Mouse (Mus musculus) hindbrain, postnatal 0 days (tissue): Measurements from ENCODE around the gene Nktr. TPM values are rescaled to one million over a fixed set of nuclear protein-coding genes. Genes with fewer than 3 reads are reported as not detected.

Experiments
- ATAC-seq: fragments of 200-750 bp; cut with Nextera tagmentation; 2 replicates; pipeline ENCODE4 v1.8.0; 2017; ENCODE audit warnings: mild to moderate bottlenecking, moderate TSS enrichment, moderate library complexity
- DNase-seq: peaks from one replicate; pipeline ENCODE4 v3.0.0-alpha.2; 2015; ENCODE audit warnings: low spot score
- H3K27ac ChIP-seq: fragments of 300-500 bp; sonication (generic); 2 replicates; pipeline ENCODE4 v1.5.1; 2014; ENCODE audit warnings: mild to moderate bottlenecking
- H3K27me3 ChIP-seq: fragments of 300-500 bp; sonication (generic); 2 replicates; pipeline ENCODE4 v1.6.1; 2014; ENCODE audit warnings: low read length, mixed read lengths; ENCODE audit not compliant: insufficient read depth
- H3K36me3 ChIP-seq: fragments of 300-500 bp; sonication (generic); 2 replicates; pipeline ENCODE4 v1.6.1; 2014; ENCODE audit warnings: low read length, mixed read lengths; ENCODE audit not compliant: insufficient read depth
- H3K4me1 ChIP-seq: fragments of 300-500 bp; sonication (generic); 2 replicates; pipeline ENCODE4 v1.6.1; 2014; ENCODE audit warnings: antibody characterized with exemption, low read length, mixed read lengths; ENCODE audit not compliant: insufficient read depth
- H3K4me2 ChIP-seq: fragments of 300-500 bp; sonication (generic); 2 replicates; pipeline ENCODE4 v1.6.1; 2014; ENCODE audit warnings: low read depth, mild to moderate bottlenecking, low read length, moderate library complexity, mixed read lengths
- H3K4me3 ChIP-seq: fragments of 300-500 bp; sonication (generic); 2 replicates; pipeline ENCODE4 v1.5.1; 2014; ENCODE audit warnings: low read length
- H3K9ac ChIP-seq: fragments of 300-500 bp; sonication (generic); replicated peaks from 2 replicates; pipeline ENCODE4 v1.6.1; 2014; ENCODE audit warnings: mild to moderate bottlenecking, low read length, moderate library complexity, mixed read lengths
- H3K9me3 ChIP-seq: fragments of 300-500 bp; sonication (generic); 2 replicates; pipeline ENCODE4 v1.6.1; 2016; ENCODE audit warnings: low read length, mixed read lengths
- CTCF ChIP-seq: IDR thresholded peaks from 2 replicates; pipeline ENCODE4 v1.5.1; 2016; ENCODE audit warnings: antibody characterized with exemption, control low read depth, low read depth
- WGBS: fragments of 180-500 bp; shearing (Covaris S2); extraction: QIAGEN DNeasy Blood & Tissue Kit; methylation state at CpG from one replicate; pipeline ENCODE4 v1.1.7; 2014; 5-methylcytosine and 5-hydroxymethylcytosine counted together
- polyA plus RNA-seq: library from polyadenylated mRNA; unstranded; fragments of >200 nt; fragmentation: Nextera tagmentation; extraction: Ambion mirVana; gene quantifications from 2 replicates; pipeline ENCODE4 v1.2.1, GENCODE M21; 2015
- total RNA-seq: library from RNA; depleted of rRNA; stranded (reverse); fragments of >200 nt; gene quantifications from 2 replicates; pipeline ENCODE4 v1.2.3, GENCODE M21; 2014

The Nktr gene
- total and polyA plus RNA-seq, 2 experiments from 2014 or later = 50.4 to 76.6 TPM

- DNase-seq = peak; percentile 49
- no peaks in the 10 kb centered on the region for H3K27me3 ChIP-seq
- WGBS = 75% methylated on average over 16 of the region's 16 CpGs
- no peak for TF ChIP-seq CTCF
- peaks cover 13% of the 10 kb centered on the region for H3K4me1 ChIP-seq
- no peak overlapping the region for H3K27ac ChIP-seq
- no peaks in the 10 kb centered on the region for H3K9me3 ChIP-seq
- H3K9ac ChIP-seq = no peak overlapping the region
- H3K36me3 ChIP-seq = peaks cover 42% of the 10 kb centered on the region
- H3K4me3 ChIP-seq = no peak overlapping the region
- ATAC-seq = no peak
- H3K4me2 ChIP-seq = no peak overlapping the region
Measured at GRCm38 (mm10) chr9:121765166-121765855, 46.3 kb downstream of the Nktr start.

DNA sequence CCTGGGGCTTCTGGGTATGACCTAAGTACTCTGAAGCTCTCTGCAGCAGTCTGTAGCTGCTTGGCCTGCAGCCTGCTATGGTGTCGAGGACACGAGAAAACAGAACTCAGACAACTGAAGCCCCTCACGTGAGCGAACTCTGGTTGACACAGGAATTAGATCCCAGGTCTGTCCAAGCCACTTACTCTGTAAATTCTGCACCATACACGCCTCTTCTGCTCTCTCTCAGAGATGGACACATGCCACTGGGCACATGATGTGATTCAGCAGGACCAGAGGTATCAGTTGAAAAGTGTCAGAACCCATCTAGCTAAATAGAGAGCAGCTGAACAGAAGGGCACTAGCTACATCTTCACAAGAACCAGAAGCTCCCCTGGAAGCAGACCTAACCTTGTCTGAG, 53.4 kb downstream of the Nktr start:
- WGBS = 68% methylated on average over 5 of the region's 5 CpGs
- ATAC-seq (no peak), DNase-seq (no peak)
- Histone ChIP-seq H3K4me1 (no peaks in the 10 kb centered on the region), H3K27ac (no peak overlapping the region), H3K9ac (no peak overlapping the region), H3K36me3 (peaks cover 8% of the 10 kb centered on the region), H3K4me2 (no peak overlapping the region), H3K27me3 (0 out of 2 replicates have a peak, but pooled peaks cover 9% of the 10 kb centered on the region), H3K9me3 (no peaks in the 10 kb centered on the region), H3K4me3 (no peak overlapping the region)
- TF ChIP-seq CTCF = no peak

DNA sequence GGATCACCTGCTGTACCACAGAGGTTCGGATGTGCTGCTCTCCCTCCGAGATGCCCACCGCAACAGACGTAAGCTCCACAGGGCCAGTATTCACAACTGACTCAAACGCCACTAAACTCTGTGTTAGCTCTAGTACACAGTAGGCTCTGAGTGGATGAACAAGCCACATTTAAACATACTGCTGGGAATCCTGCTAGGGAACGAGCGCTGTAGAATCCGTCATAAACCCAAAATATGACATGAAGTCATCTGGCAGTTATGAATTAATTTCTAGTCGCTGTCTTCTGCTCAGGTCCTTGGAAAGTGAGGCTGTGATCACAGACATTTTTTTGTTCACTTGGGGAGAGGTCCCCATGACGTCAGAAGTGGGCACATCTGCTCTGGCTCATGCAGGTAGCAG, 57.0 kb downstream of the Nktr start:
- 77% methylated on average over 10 of the region's 10 CpGs for WGBS

GRCm38 (mm10) chr9:121776511-121776910, 57.5 kb downstream of the Nktr start:
- ATAC-seq = no peak
- H3K27me3 ChIP-seq = peaks cover 9% of the 10 kb centered on the region; the same call in 1 of the 2 replicates
- no peak overlapping the region for H3K9ac ChIP-seq
- WGBS = 83% methylated on average over 7 of the region's 7 CpGs
- no peaks in the 10 kb centered on the region for H3K36me3 ChIP-seq
- no peak overlapping the region for H3K4me2 ChIP-seq
- H3K4me1 ChIP-seq = no peaks in the 10 kb centered on the region
- H3K4me3 ChIP-seq = no peak overlapping the region
- DNase-seq = no peak
- no peaks in the 10 kb centered on the region for H3K9me3 ChIP-seq
- no peak overlapping the region for H3K27ac ChIP-seq
- no peak for TF ChIP-seq CTCF

More for the DNA sequence above, 57.0 kb downstream of the Nktr start:
- H3K27ac ChIP-seq = no peak overlapping the region
- H3K9ac ChIP-seq = no peak overlapping the region
- DNase-seq (no peak), ATAC-seq (no peak)
- H3K4me1 ChIP-seq = no peaks in the 10 kb centered on the region
- H3K36me3 ChIP-seq = no peaks in the 10 kb centered on the region
- TF ChIP-seq CTCF = no peak
- peaks cover 9% of the 10 kb centered on the region; the same call in 1 of the 2 replicates for H3K27me3 ChIP-seq
- H3K4me2 ChIP-seq = no peak overlapping the region
- no peak overlapping the region for H3K4me3 ChIP-seq
- H3K9me3 ChIP-seq = no peaks in the 10 kb centered on the region

- peak; percentile 71 for ATAC-seq
- H3K4me2 ChIP-seq = peak within 1 kb of the TSS; percentile 58
- 18% methylated on average over 30 of the region's 30 CpGs for WGBS
- H3K4me3 ChIP-seq = peak within 1 kb of the TSS; percentile 33
- no peaks in the 10 kb centered on the region for H3K36me3 ChIP-seq
- no peaks in the 10 kb centered on the region for H3K4me1 ChIP-seq
- DNase-seq = no peak
- H3K27me3 ChIP-seq = peaks cover 9% of the 10 kb centered on the region; the same call in 1 of the 2 replicates
- no peak for TF ChIP-seq CTCF
- no peaks in the 10 kb centered on the region for H3K9me3 ChIP-seq
- H3K27ac ChIP-seq = 0 out of 2 replicates have a peak within 1 kb of the TSS, but pooled peaks have one; percentile 7
- H3K9ac ChIP-seq = peak within 1 kb of the TSS; percentile 25
Measured at GRCm38 (mm10) chr9:121777484-121778065, 58.6 kb downstream of the Nktr start, which contains the start of gene Klhl40. Klhl40 (plus strand) TSS chr9:121777607.

GRCm38 (mm10) chr9:121778066-121778624, 59.2 kb downstream of the Nktr start:
- Histone ChIP-seq H3K36me3 (no peaks in the 10 kb centered on the region), H3K27ac (0 out of 2 replicates have a peak overlapping the region, but pooled peaks have one; percentile 7)

More at GRCm38 (mm10) chr9:121778066-121778624, 59.2 kb downstream of the Nktr start:
- H3K27me3 ChIP-seq = peaks cover 9% of the 10 kb centered on the region; the same call in 1 of the 2 replicates
- peak overlapping the region; percentile 25 for H3K9ac ChIP-seq
- peak overlapping the region; percentile 58 for H3K4me2 ChIP-seq
- TF ChIP-seq CTCF = no peak; the same call in 1 of the 2 replicates
- DNase-seq = peak; percentile 76
- H3K9me3 ChIP-seq = no peaks in the 10 kb centered on the region
- 10% methylated on average over 54 of the region's 54 CpGs for WGBS
- H3K4me3 ChIP-seq = peak overlapping the region; percentile 33
- H3K4me1 ChIP-seq = no peaks in the 10 kb centered on the region
- ATAC-seq = peak; percentile 66
